Mouse (Mus musculus) small intestine, adult 2 months (tissue): Measurements from ENCODE around the gene Triobp.

ENCODE experiments used
- CTCF ChIP-seq: fragments of 200-500 bp; IDR thresholded peaks from 2 replicates; pipeline ENCODE4 v1.5.1; 2012; ENCODE audit warnings: low read depth, mild to moderate bottlenecking, control low read depth, inconsistent platforms, low read length, moderate library complexity, mixed read lengths; ENCODE audit not compliant: insufficient replicate concordance, insufficient read length; ENCODE audit errors: extremely low read depth
- POLR2A ChIP-seq: fragments of 200-500 bp; IDR thresholded peaks from 2 replicates; pipeline ENCODE4 v1.6.1; 2012; ENCODE audit warnings: low read depth, mild to moderate bottlenecking, control low read depth, inconsistent platforms, low read length, moderate library complexity

GRCm38 (mm10) chr15:78901422-78901789 lies 46.1 kb upstream of the Triobp start:
- TF ChIP-seq CTCF, result no peak
- TF ChIP-seq POLR2A, result no peak
